Mouse (Mus musculus) kidney, embryonic 16.5 days (tissue): ENCODE results near the gene P2rx6. TPM values are rescaled to one million over a fixed set of nuclear protein-coding genes. Genes with fewer than 3 reads are reported as not detected.

Source experiments
- ATAC-seq: fragments of 200-750 bp; cut with Nextera tagmentation; 2 replicates; pipeline ENCODE4 v1.8.0; 2017; ENCODE audit warnings: moderate TSS enrichment; ENCODE audit not compliant: low FRiP score, low TSS enrichment
- H3K27ac ChIP-seq: fragments of 300-500 bp; sonication (generic); 2 replicates; pipeline ENCODE4 v1.5.1; 2014; ENCODE audit warnings: low read length
- H3K27me3 ChIP-seq: fragments of 300-500 bp; sonication (generic); 2 replicates; pipeline ENCODE4 v1.6.1; 2014; ENCODE audit warnings: low read length, control low read depth, mixed read lengths; ENCODE audit not compliant: insufficient read depth
- H3K36me3 ChIP-seq: fragments of 300-500 bp; sonication (generic); 2 replicates; pipeline ENCODE4 v1.6.1; 2014; ENCODE audit warnings: low read length, control low read depth, mixed read lengths; ENCODE audit not compliant: insufficient read depth
- H3K4me1 ChIP-seq: fragments of 300-500 bp; sonication (generic); 2 replicates; pipeline ENCODE4 v1.6.1; 2014; ENCODE audit warnings: low read length, control low read depth, mixed read lengths; ENCODE audit not compliant: insufficient read depth
- H3K4me2 ChIP-seq: fragments of 300-500 bp; sonication (generic); replicated peaks from 2 replicates; pipeline ENCODE4 v1.6.1; 2014; ENCODE audit warnings: low read depth, low read length
- H3K4me3 ChIP-seq: fragments of 300-500 bp; sonication (generic); 2 replicates; pipeline ENCODE4 v1.5.1; 2014; ENCODE audit warnings: mild to moderate bottlenecking, low read length
- H3K9ac ChIP-seq: fragments of 300-500 bp; sonication (generic); replicated peaks from 2 replicates; pipeline ENCODE4 v1.6.1; 2014; ENCODE audit warnings: low read length
- H3K9me3 ChIP-seq: fragments of 300-500 bp; sonication (generic); 2 replicates; pipeline ENCODE4 v1.6.1; 2016; ENCODE audit warnings: low read length, control low read depth
- WGBS: fragments of 180-500 bp; shearing (Covaris S2); extraction: QIAGEN DNeasy Blood & Tissue Kit; methylation state at CpG from one replicate; pipeline ENCODE4 v1.1.7; 2014; 5-methylcytosine and 5-hydroxymethylcytosine counted together
- polyA plus RNA-seq: library from polyadenylated mRNA; unstranded; fragments of >200 nt; fragmentation: Nextera tagmentation; extraction: Ambion mirVana; gene quantifications from 2 replicates; pipeline ENCODE4 v1.2.1, GENCODE M21; 2015

Gene P2rx6
- polyA plus RNA-seq, 1 experiment from 2014 or later, result 1.2 TPM

GRCm38 (mm10) chr16:17559396-17560027 is 2.2 kb upstream of the P2rx6 start:
- Histone ChIP-seq H3K27ac (0 out of 2 replicates have a peak overlapping the region, but pooled peaks have one; percentile 65), H3K4me1 (peaks cover 41% of the 10 kb centered on the region), H3K27me3 (no peaks in the 10 kb centered on the region), H3K4me2 (peak overlapping the region; percentile 41), H3K9ac (peak overlapping the region; percentile 40; the same call in 1 of the 2 replicates), H3K36me3 (no peaks in the 10 kb centered on the region), H3K4me3 (no peak overlapping the region), H3K9me3 (no peaks in the 10 kb centered on the region)
- ATAC-seq, result no peak
- 75% methylated on average over 9 of the region's 9 CpGs for WGBS

GRCm38 (mm10) chr16:17561128-17561750 is 446 bp upstream of the P2rx6 start, which contains the start of gene Lrrc74b:
Gene Lrrc74b, minus strand, starts transcription at chr16:17561247.
- no peaks in the 10 kb centered on the region for H3K27me3 ChIP-seq
- H3K27ac ChIP-seq, result peak within 1 kb of the TSS; percentile 73
- H3K9me3 ChIP-seq, result no peaks in the 10 kb centered on the region
- H3K9ac ChIP-seq, result peak within 1 kb of the TSS; percentile 52
- WGBS, result 1% methylated on average over 22 of the region's 22 CpGs
- peak within 1 kb of the TSS; percentile 67 for H3K4me2 ChIP-seq
- H3K4me3 ChIP-seq, result peak within 1 kb of the TSS; percentile 41
- peaks cover 35% of the 10 kb centered on the region for H3K4me1 ChIP-seq
- no peaks in the 10 kb centered on the region for H3K36me3 ChIP-seq
- ATAC-seq, result peak; percentile 86

GRCm38 (mm10) chr16:17563580-17563979 is 1.9 kb downstream of the P2rx6 start:
- Histone ChIP-seq H3K4me2 (no peak overlapping the region), H3K9me3 (no peaks in the 10 kb centered on the region), H3K27me3 (no peaks in the 10 kb centered on the region), H3K4me1 (peaks cover 29% of the 10 kb centered on the region), H3K4me3 (no peak overlapping the region), H3K27ac (no peak overlapping the region), H3K9ac (no peak overlapping the region), H3K36me3 (no peaks in the 10 kb centered on the region)
- no peak for ATAC-seq
- 13% methylated on average over 1 of the region's 1 CpGs for WGBS

- WGBS, result 77% methylated on average over 2 of the region's 2 CpGs
- Histone ChIP-seq H3K36me3 (no peaks in the 10 kb centered on the region), H3K4me3 (no peak overlapping the region), H3K27ac (no peak overlapping the region), H3K9ac (no peak overlapping the region), H3K9me3 (no peaks in the 10 kb centered on the region), H3K27me3 (no peaks in the 10 kb centered on the region), H3K4me2 (no peak overlapping the region), H3K4me1 (peaks cover 23% of the 10 kb centered on the region)
- no peak for ATAC-seq
Observed at GRCm38 (mm10) chr16:17564221-17564620, 2.5 kb downstream of the P2rx6 start.

GRCm38 (mm10) chr16:17564771-17565170 is 3.1 kb downstream of the P2rx6 start:
- Histone ChIP-seq H3K9me3 (no peaks in the 10 kb centered on the region), H3K4me3 (no peak overlapping the region), H3K27ac (no peak overlapping the region), H3K36me3 (no peaks in the 10 kb centered on the region), H3K27me3 (no peaks in the 10 kb centered on the region), H3K4me1 (peaks cover 21% of the 10 kb centered on the region), H3K9ac (no peak overlapping the region), H3K4me2 (no peak overlapping the region)
- 59% methylated on average over 3 of the region's 3 CpGs for WGBS
- ATAC-seq, result no peak

- 12% methylated on average over 4 of the region's 4 CpGs for WGBS
- H3K4me1 ChIP-seq, result peaks cover 12% of the 10 kb centered on the region
- ATAC-seq, result no peak
- no peaks in the 10 kb centered on the region for H3K9me3 ChIP-seq
- no peak overlapping the region for H3K9ac ChIP-seq
- no peaks in the 10 kb centered on the region for H3K27me3 ChIP-seq
- no peak overlapping the region for H3K4me3 ChIP-seq
- no peak overlapping the region for H3K4me2 ChIP-seq
- H3K36me3 ChIP-seq, result no peaks in the 10 kb centered on the region
- no peak overlapping the region for H3K27ac ChIP-seq
Observed at GRCm38 (mm10) chr16:17566186-17566585, 4.5 kb downstream of the P2rx6 start.

GRCm38 (mm10) chr16:17575870-17576824 is 14.5 kb downstream of the P2rx6 start:
- WGBS, result 13% methylated on average over 45 of the region's 45 CpGs
- Histone ChIP-seq H3K4me1 (peaks cover 5% of the 10 kb centered on the region; the same call in 1 of the 2 replicates), H3K9me3 (no peaks in the 10 kb centered on the region), H3K9ac (peak overlapping the region; percentile 70), H3K36me3 (no peaks in the 10 kb centered on the region), H3K27me3 (peaks cover 21% of the 10 kb centered on the region), H3K4me3 (peak overlapping the region; percentile 55), H3K27ac (0 out of 2 replicates have a peak overlapping the region, but pooled peaks have one; percentile 7), H3K4me2 (peak overlapping the region; percentile 75)
- ATAC-seq, result peak; percentile 72

- Histone ChIP-seq H3K27me3 (peaks cover 21% of the 10 kb centered on the region), H3K9ac (peak overlapping the region; percentile 70), H3K9me3 (no peaks in the 10 kb centered on the region), H3K27ac (no peak overlapping the region), H3K4me3 (peak overlapping the region; percentile 55), H3K4me1 (peaks cover 5% of the 10 kb centered on the region; the same call in 1 of the 2 replicates), H3K36me3 (no peaks in the 10 kb centered on the region), H3K4me2 (peak overlapping the region; percentile 75)
- 13% methylated on average over 8 of the region's 8 CpGs for WGBS
- ATAC-seq, result no peak
Observed at GRCm38 (mm10) chr16:17576825-17577215, 15.1 kb downstream of the P2rx6 start.

GRCm38 (mm10) chr16:17583064-17583463 is 21.4 kb downstream of the P2rx6 start, which contains the start of gene Slc7a4:
Gene Slc7a4, minus strand, starts transcription at chr16:17583214.
- no peak for ATAC-seq
- Histone ChIP-seq H3K4me2 (no peak within 1 kb of the TSS), H3K9me3 (peaks cover 5% of the 10 kb centered on the region; the same call in 1 of the 2 replicates), H3K4me3 (no peak within 1 kb of the TSS), H3K27me3 (no peaks in the 10 kb centered on the region), H3K27ac (no peak within 1 kb of the TSS), H3K4me1 (no peaks in the 10 kb centered on the region), H3K36me3 (no peaks in the 10 kb centered on the region), H3K9ac (no peak within 1 kb of the TSS)
- WGBS, result 19% methylated on average over 8 of the region's 8 CpGs
